Mouse (Mus musculus): ENCODE results near the gene Men1.
A peak's percentile ranks its signal among the peaks of the same experiment; 100 is the strongest.

GRCm38 (mm10) chr19:6364317-6364725 lies 29.5 kb downstream of the Men1 start:
- TF ChIP-seq CTCF (IDR thresholded peaks at IDR 0.05; ENCODE audit: extremely low read depth, insufficient read depth, insufficient read length, insufficient replicate concordance) = no peak
- TF ChIP-seq POLR2A (IDR thresholded peaks at IDR 0.05; ENCODE audit: low read depth, low read length) = peak; percentile 49
